Comparison of ENCODE assay signal across 25 mouse cellular contexts in genomic region chr9:66331548-66331947, GRCm38 (mm10).
"Had no signal": no experiment of that assay in that cellular context is flagged by ENCODE, and none has a peak within 500 bp of the region (broad histone marks: within the 10 kb centered on the region; RNA-seq: fewer than 3 reads in every experiment).

No protein-coding gene starts in this region.

- H3K9me3 ChIP-seq: forebrain, embryonic 15.5 days; heart, embryonic 10.5 days; heart, embryonic 12.5 days; hindbrain, embryonic 10.5 days; hindbrain, embryonic 12.5 days; intestine, embryonic 15.5 days had no signal

- H3K4me3 ChIP-seq: forebrain, embryonic 15.5 days; gastrocnemius, adult 2 months; heart, embryonic 10.5 days; heart, embryonic 12.5 days; hindbrain, embryonic 10.5 days; hindbrain, embryonic 12.5 days; intestine, embryonic 15.5 days; layer of hippocampus, adult 2 months had no signal

- H3K36me3 ChIP-seq: forebrain, embryonic 15.5 days; heart, embryonic 10.5 days; heart, embryonic 12.5 days; hindbrain, embryonic 10.5 days; hindbrain, embryonic 12.5 days; intestine, embryonic 15.5 days had no signal

- H3K4me2 ChIP-seq: forebrain, embryonic 15.5 days; heart, embryonic 12.5 days; hindbrain, embryonic 12.5 days; hindbrain, embryonic 14.5 days; intestine, embryonic 15.5 days had no signal

- H3K4me1 ChIP-seq: forebrain, embryonic 15.5 days; hindbrain, embryonic 12.5 days; intestine, embryonic 15.5 days had no signal

- DNase-seq: forebrain, postnatal 0 days; gastrocnemius, adult 2 months; gastrocnemius, postnatal 10 days; gastrocnemius, postnatal 25 days; heart, adult 18-20 months; heart, postnatal 10 days; heart, postnatal 4 days; kidney, adult 18-20 months; kidney, adult 8-10 months; kidney, postnatal 10 days; kidney, postnatal 25 days; kidney, postnatal 4 days; layer of hippocampus, postnatal 36 days; left cerebral cortex, postnatal 4 days had no signal

- H3K27me3 ChIP-seq: forebrain, embryonic 15.5 days; heart, embryonic 12.5 days; hindbrain, embryonic 12.5 days; intestine, embryonic 15.5 days had no signal

- ATAC-seq: forebrain, embryonic 15.5 days; forebrain, postnatal 0 days; hindbrain, embryonic 16.5 days; inflammation-experienced regulatory T-cells, adult 6 months; intestine, embryonic 15.5 days; intestine, postnatal 0 days had no signal

- H3K27ac ChIP-seq: forebrain, embryonic 15.5 days; gastrocnemius, adult 2 months; heart, embryonic 10.5 days; hindbrain, embryonic 10.5 days; hindbrain, embryonic 12.5 days; hindbrain, embryonic 14.5 days; intestine, embryonic 15.5 days; layer of hippocampus, adult 2 months had no signal

- H3K9ac ChIP-seq: forebrain, embryonic 15.5 days; forebrain, postnatal 0 days; heart, embryonic 12.5 days; hindbrain, embryonic 12.5 days; hindbrain, embryonic 14.5 days; intestine, embryonic 15.5 days had no signal
